Mouse (Mus musculus) frontal cortex, adult 2 months (tissue): ENCODE results near the gene Rftn1. TPM values are rescaled to one million over a fixed set of nuclear protein-coding genes. Genes with fewer than 3 reads are reported as not detected.
"Not testable (repeated sequence)": the region's sequence is repeated elsewhere in the genome, so short reads cannot be mapped to it uniquely, and the experiment has no call there.

Experiments used
- DNase-seq, 2 experiments: peaks; one replicate each; pipeline ENCODE4 v3.0.0; 2022; ENCODE audit warnings: low spot score in 1 of 2; ENCODE audit errors: extremely low spot score in 1 of 2
- polyA plus RNA-seq: library from polyadenylated mRNA; depleted of rRNA; stranded (reverse); fragments of >200 nt; gene quantifications from 2 replicates; pipeline ENCODE4 v1.2.3, GENCODE M21; 2012

Rftn1 gene
- polyA plus RNA-seq, 1 experiment: 10.7 TPM

DNA sequence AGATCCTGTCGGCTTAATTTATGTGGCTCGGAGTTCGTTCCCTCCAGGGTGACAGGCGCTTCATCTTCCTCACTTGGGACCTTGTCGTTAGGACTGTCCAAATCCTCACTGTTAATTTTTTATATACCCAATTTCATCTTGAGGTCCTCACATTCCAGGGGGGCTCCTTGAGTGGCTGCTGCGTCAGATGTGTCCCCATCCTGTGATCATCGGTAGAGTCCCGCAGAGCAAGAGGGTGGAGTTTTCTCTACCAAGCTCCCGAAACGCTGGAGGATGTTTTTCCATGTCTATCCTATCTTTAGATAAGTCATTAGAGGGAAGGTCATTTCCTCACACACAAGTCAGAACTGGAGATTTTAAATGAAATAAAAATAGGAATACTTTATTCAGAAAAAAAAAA lies 55.0 kb downstream of the Rftn1 start:
- no peak for DNase-seq

DNA sequence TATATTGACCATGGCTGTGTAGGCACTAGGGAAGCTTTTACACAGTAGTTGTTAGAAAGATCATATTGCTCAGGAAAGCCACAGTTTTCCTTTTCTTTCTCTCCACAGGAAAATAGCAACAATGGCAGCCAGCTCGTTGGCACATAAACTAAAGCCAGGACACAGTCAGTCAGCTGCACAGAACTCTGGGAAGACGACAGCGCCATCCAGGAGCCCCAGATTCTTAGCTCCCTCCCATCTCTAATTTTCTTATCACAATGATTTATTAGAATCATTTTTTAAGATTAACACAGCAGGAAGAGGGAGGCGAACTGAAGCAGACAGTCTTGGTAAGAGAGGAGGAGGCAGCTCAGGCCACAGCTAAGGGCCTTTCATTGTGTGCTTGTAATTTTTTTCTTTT lies 58.8 kb downstream of the Rftn1 start:
- DNase-seq: no peak

DNA sequence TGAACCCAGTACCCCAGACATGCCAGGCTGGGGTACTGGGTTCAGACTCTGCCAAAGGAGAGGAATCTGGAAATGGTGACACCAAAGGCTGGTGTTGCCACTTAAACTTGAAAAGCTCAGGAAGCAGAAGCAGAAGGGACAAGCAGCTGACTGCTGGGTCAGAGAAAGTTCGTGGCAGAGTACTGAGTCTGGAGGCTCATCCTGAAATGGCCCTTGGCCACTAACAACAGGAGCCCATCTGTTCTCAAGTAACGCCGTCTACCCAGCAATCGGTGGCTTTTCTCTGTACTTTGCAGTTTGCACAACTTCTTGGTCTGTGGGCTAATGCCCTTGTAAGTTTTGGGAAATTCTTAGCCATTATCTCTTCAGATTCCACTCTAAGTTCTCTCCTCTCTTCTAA lies 60.1 kb downstream of the Rftn1 start:
- DNase-seq: no peak

DNA sequence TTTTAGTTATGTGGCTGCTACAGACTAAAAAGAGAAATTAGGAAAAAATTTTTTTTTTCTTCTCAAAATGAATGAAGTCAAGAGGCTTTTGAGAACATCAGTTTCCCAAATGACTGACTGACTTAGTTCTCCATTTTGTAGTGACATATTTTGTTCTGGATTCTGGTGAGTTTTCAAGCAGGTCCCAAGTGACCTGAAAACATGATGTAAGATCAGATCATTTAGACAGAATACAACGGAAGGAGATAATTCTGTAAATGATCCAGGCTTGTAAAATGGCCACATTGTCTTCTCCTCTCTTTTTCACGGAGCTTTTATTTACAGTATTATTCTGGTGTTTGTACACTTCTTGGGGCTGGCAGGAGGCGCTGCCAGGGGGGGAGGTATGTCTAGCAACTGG lies 62.1 kb downstream of the Rftn1 start:
- no peak for DNase-seq

DNA sequence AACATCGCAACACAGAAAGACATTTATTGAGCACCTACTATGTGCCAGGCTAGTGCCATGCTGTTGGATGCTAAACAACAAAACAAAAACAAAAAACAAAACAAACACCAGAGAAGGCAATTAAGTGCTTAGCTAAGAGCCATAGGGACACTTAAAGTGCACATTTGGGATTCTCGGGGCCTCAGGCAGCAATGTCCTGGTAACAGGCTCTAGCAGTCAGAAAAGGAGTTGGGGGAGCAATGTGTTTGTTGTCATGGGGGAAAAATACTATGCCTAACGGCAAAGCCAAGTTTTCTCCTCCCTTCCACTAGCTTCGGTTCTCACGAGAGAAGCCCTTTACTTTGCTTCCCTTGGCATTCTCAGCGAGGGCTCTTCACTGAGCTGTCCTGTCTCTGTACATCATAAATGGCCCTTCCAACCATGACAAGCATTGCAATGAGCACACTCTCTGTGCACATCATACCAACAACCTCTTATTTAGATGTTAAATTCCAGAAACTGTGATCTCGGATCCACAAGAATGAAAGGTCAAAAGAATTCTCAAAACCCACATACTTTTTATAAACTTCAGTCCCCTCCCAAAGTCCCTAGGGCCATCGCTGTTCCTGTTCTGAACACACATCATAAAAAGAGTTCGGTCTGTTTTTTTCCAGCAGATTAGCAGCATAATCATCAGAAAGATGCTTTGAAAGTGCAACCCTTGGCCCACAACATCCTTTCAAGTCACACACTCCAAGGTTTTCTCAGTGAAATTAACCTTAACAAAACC lies 63.2 kb downstream of the Rftn1 start:
- no peak for DNase-seq

DNA sequence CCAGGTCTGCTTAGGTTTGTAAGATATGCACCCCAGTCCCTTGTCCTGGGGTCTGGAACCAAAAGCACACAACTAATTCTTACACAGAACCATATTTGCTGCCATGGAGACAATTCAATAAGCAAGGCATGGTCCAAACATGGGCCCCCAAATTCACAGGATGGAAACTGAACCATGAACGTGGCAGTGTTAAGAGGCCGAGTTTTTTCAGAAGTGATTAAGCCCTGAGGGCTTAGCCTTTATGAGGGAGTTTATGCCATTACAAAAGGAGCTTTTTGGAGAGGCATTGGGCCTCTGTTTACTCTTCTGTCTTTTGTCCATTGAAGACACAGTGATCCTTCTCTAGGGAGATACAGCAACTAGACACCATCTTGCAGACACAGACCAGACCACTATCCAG lies 63.9 kb downstream of the Rftn1 start:
- DNase-seq: no peak

DNA sequence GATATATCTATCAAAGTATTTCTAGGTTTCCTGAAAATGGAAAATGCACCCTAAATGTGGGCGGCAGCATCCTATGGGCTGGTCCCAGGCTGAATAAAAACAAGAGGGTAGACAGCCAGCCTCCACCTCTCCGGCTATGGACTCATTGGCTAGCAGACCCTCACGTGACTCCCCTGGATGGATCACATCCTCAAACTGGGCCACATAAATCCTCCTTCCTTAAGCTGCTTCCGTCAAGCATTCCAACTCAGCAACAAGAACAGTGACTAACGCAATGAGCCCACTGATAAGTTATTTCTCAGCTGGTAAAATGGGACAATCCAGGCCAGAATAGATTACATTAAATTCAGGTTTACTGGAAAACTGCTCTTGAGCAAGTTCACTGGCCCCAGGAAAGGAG lies 64.6 kb downstream of the Rftn1 start:
- DNase-seq: no peak

DNA sequence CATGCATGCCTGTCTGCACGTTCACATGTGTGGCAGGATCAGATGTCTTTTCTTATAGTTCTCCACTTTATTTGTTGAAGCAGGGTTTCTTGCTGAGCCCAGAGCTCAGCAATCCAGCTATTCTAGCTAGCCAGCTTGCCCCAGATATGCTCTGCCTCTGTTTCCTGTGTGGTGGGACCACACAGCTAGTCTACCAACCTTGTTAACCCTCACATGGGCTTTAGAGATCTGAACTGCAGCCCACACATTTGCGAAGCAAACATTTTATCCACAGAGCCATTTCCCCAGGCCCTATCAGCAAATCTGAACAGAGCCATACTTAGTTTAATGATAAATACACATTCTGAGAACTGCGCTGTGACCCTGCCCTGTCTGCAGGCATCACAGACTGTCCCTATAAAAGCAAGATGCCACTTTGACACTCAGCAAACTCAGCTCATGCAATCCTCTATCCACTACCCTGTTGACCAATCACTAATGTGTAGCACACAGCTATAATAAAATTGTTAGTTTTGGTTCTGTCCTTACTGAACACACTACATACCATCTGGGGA lies 65.2 kb downstream of the Rftn1 start:
- DNase-seq: no peak

DNA sequence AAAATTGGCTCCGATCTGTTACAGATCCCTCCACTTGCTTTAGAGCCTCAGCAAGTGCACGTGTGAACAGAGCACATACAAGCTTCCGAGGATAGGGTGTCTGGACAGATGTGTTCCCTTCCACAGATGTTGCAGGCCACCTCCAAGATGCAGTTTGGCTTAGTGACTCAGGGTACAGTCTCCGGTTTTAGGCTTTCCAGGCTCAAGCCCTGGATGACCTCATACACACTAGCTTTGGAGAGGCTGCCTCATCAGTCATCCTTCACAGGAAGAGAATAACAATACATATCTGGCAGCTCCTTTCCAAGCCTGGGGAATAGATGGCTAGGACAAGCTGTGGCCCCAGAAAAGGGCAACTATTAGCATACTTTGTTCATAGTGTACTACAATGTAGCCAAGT lies 65.8 kb downstream of the Rftn1 start:
- no peak for DNase-seq

DNA sequence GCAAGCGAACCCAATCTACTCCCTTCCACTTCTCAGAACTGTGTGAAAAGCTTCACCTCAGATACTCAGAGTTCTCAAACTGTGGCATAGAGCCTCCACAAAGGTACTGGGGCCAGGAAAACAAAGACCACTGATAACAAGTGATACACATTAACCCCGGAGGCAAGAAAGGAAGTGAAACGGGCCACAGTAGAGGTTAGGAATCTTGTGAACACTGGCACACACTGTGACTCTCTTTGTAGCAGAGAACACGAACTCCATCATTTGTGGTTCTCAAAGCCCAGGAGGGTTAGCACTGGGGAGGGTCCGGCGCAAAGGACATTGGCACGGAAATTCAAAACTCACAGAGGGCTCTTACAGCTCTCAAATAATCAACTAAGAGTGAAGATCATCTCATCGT lies 67.9 kb downstream of the Rftn1 start:
- DNase-seq: no peak

DNA sequence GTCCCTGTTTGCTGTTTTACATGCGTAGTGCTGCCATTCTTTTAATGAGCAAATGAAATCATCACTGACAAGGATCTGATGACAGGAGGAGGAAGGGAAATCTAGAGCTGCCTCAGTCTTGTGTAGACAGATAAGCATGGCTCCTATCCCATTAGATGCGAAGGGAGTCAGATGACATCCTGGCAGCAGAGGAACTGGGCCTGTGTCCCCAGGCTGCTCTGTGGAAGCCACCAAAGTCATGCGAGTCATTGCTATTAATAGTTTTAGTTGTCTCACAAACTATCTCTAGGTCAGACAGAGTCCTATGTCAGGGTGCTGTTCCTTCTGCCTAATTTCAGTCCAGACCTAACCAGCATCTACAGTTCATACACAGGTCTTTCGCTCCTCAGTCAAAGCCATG lies 70.4 kb downstream of the Rftn1 start:
- DNase-seq: no peak

DNA sequence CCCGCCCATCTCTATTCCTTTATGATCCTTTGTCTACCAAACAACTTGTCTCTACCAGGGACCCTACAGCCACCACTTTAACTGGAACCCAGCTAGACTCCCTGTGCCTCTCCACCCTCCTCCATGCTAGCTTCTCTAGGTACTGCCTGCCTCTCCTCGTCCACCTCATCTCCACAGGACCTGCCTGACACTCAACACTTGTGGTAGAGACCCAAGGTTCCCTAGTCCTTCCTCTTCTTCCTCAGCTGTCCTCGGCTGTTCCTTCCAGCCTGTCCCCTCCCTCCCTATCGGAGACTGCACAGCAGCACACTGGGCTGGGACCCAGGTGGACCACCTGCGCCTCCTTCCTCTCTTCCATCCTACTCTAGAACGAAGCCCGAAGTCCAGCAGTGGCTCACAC lies 73.0 kb downstream of the Rftn1 start:
- no peak for DNase-seq

DNA sequence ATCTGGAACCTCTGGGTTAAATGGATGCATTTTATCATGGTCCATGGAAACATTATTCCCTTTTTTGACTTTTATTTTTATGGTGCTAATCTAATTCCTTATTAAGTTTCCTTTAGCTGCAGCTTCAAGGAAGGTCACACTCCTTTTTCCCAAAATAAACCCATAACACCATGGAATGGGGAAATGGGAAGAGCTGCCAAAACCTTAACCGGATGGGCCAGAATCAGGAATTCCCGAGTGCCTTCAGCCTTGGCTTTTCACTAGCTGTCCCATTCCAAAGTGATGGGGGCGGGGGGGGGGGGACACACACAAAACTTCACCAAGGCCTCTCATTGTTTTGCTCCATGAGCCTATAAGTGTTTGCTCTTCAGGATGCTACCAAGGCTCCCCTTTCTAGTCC lies 73.5 kb downstream of the Rftn1 start:
- DNase-seq: no peak

DNA sequence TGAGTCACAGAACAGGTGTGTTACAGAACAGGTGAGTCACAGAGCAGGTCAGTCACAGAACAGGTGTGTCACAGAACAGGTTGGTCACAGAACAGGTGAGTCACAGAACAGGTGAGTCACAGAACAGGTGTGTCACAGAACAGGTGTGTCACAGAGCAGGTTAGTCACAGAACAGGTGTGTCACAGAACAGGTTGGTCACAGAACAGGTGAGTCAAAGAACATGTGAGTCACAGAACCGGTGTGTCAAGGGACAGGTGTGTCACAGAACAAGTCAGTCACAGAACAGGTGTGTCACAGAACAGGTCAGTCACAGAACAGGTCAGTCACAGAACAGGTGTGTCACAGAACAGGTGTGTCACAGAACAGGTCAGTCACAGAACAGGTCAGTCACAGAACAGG lies 74.1 kb downstream of the Rftn1 start:
- not testable (repeated sequence) for DNase-seq

DNA sequence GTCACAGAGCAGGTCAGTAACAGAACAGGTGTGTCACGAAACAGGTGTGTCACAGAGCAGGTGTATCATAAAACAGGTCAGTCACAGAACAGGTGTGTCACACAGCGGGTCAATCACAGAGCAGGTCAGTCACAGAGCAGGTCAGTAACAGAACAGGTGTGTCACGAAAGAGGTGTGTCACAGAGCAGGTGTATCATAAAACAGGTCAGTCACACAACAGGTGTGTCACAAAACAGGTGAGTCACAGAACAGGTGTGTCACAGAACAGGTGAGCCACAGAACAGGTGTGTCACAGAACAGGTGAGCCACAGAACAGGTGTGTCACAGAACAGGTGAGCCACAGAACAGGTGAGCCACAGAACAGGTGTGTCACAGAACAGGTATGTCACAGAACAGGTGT lies 74.8 kb downstream of the Rftn1 start:
- not testable (repeated sequence) for DNase-seq

DNA sequence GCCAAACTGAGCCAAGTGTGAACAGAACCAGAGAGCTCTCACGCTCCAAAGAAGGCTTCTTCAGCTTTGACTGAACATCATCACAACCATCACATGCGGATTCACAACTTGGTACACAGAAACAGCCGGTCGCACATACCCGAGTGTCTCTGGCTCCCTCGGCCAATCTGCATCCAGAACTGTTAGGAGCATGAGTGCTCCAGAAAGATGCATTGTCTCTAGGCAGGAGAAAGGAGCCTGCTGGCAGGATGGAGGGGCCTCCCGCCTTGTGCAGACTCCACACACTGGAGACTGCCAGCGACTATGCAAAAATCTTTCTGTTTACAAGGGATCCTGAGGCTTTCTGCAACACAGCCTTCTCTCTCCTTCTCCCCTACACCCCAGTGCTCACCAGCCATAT lies 75.8 kb downstream of the Rftn1 start:
- DNase-seq: no peak

DNA sequence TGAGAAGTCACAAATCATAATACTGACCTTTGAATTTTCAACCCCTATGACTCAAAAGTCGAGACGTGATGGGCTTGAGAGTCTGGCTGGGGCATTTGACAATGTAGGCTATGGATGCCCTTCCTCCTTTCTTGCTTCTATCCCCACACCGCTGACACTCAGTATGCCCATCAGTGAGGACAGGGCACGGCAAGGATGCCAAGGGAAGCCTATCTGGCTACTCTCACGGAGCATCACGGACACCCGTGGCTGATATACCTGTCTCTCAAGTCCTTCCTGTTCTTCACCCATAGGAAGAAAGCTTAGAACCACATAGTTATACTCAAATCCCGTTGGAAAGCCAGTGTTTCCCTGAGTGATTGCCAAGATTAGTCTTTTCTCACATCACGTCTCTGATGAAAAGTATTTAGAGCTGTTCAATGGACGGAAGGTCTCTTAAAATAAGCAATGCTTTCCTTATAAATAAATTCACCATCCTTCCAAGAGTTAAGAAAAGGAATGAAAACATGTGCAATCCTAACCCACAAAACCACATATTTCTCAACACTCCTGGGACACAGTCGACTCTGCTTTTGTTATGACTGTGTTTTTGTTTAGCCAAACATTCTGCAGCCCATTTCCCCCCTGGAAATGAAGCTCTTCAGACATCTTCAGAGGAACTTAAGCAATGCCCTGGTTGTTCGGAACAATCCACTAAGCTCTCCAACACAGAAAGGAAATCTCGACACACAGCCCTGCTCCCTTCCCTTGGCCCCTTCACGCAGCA lies 79.6 kb downstream of the Rftn1 start:
- DNase-seq: no peak

DNA sequence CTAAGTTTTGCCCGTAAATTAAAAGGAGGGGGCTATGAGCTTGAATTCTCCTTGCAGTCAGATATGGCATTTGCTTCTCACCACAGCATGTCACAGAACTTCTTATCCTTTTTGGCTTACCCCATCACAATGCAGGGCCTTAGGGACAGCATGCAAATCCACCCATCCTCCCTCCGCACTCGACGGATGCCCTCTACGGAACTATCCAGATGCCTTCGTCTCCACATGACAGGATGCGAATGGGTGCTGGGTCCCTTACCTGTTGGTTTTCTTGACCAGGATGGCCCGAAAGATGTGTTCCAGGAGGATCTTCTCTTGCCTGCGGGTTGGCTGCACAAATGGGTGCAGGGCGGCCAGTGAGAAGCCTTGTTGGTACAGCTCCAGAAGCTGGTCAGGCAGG lies 83.7 kb downstream of the Rftn1 start:
- no peak for DNase-seq

DNA sequence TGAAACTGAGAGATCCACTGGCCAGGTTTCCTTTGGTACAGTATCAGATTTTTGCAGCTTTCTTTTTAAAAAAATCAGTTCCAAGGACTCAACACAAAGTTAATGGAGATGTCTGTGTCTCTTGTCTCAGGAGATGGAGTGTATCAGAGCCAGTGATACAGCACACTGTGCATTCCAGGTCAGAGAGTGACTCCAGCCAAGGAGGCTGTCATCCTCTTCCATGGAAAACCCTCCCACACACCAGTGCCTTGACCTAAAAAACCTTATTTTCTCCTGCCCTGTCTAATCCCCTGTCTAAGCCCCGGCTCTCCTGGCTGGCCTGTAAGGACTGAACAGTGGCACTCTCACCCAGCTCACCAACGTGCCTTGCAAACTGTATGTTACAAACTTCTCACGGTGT lies 86.3 kb downstream of the Rftn1 start:
- no peak for DNase-seq

DNA sequence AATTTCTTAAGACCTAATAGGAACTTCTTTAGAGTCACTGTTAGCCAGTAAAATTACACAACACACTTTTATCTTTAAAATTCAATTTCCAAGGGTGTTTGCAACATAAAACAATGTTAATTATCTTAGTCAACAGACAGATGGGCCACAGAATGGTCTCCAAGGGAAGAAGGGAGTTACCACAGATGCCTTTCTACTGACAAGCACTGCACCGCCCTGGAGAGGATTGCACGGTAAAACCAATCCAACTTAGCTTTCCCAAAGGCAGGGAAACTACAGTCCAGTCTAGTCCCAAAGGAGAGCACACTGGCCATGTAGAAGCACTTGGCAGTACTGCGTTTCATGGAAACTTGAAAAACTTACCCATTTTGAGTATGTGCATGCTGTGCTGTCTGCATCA lies 89.1 kb downstream of the Rftn1 start:
- DNase-seq: no peak

DNA sequence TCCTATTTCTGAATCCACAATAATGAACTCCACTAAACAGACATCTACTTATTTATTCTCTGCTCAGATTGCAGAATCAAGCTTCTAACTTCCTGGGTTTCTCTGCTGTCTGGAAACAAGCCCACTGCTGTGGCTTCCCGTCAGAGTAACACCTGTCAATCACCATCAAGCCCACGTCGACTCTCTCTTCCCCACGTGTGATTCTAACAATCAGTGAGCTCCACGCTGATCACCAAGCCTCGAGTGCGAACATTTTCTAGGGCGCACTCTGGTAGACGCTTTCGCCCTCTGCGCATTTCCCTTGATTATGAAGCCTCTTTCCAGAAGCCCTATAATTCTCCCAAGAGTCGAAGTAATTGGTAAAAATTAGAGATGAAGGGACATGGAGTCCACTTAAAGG lies 90.4 kb downstream of the Rftn1 start:
- no peak for DNase-seq

DNA sequence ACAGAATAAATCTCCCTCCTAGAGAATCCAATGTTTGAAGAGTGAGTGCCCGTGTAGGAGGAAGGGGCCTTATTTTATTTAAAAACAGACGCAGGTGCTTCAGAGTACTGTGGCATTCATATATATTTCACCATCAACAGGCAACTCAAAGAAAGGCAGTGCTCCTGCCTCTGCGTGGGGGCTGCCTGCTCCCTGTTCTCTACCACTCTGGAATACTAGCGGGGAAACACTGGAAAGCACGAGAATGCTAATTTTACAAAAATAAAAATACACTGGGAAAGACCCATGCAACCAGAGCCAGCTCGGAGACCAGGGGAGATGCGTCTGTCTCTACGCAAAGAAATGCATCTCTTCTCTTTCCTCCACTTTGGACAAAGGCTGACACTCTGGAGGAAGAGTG lies 91.1 kb downstream of the Rftn1 start:
- no peak for DNase-seq
